Mouse (Mus musculus) kidney, postnatal 0 days (tissue): Measurements from ENCODE around the gene Oxct1. TPM values are rescaled to one million over a fixed set of nuclear protein-coding genes. Genes with fewer than 3 reads are reported as not detected.

Experiments used
- ATAC-seq: fragments of 200-750 bp; cut with Nextera tagmentation; replicated peaks from 2 replicates; pipeline ENCODE4 v1.8.0; 2017; ENCODE audit warnings: low read depth, moderate number of reproducible peaks, moderate TSS enrichment, moderate library complexity; ENCODE audit not compliant: low FRiP score
- DNase-seq: peaks from one replicate; pipeline ENCODE4 v3.0.0-alpha.2; 2016; ENCODE audit warnings: low spot score
- H3K27ac ChIP-seq: fragments of 300-500 bp; sonication (generic); 2 replicates; pipeline ENCODE4 v1.5.1; 2014; ENCODE audit warnings: mild to moderate bottlenecking
- H3K27me3 ChIP-seq: fragments of 300-500 bp; sonication (generic); 2 replicates; pipeline ENCODE4 v1.6.1; 2014; ENCODE audit warnings: low read length, mixed read lengths; ENCODE audit not compliant: insufficient read depth
- H3K36me3 ChIP-seq: fragments of 300-500 bp; sonication (generic); 2 replicates; pipeline ENCODE4 v1.6.1; 2014; ENCODE audit warnings: low read length, mixed read lengths; ENCODE audit not compliant: insufficient read depth
- H3K4me1 ChIP-seq: fragments of 300-500 bp; sonication (generic); replicated peaks from 2 replicates; pipeline ENCODE4 v1.6.1; 2014; ENCODE audit warnings: antibody characterized with exemption, low read length, mixed read lengths; ENCODE audit not compliant: insufficient read depth
- H3K4me2 ChIP-seq: fragments of 300-500 bp; sonication (generic); 2 replicates; pipeline ENCODE4 v1.6.1; 2014; ENCODE audit warnings: mild to moderate bottlenecking, low read length, moderate library complexity, mixed read lengths
- H3K4me3 ChIP-seq: fragments of 300-500 bp; sonication (generic); replicated peaks from 2 replicates; pipeline ENCODE4 v1.5.1; 2014; ENCODE audit warnings: low read depth, low read length
- H3K9ac ChIP-seq: fragments of 300-500 bp; sonication (generic); 2 replicates; pipeline ENCODE4 v1.6.1; 2014; ENCODE audit warnings: low read depth, low read length
- H3K9me3 ChIP-seq: fragments of 300-500 bp; sonication (generic); replicated peaks from 2 replicates; pipeline ENCODE4 v1.6.1; 2016; ENCODE audit warnings: low read length, inconsistent platforms, mixed read lengths
- CTCF ChIP-seq: IDR thresholded peaks from 2 replicates; pipeline ENCODE4 v1.5.1; 2016; ENCODE audit warnings: antibody characterized with exemption, low read depth, mild to moderate bottlenecking, moderate library complexity
- WGBS: fragments of 180-500 bp; shearing (Covaris S2); extraction: QIAGEN DNeasy Blood & Tissue Kit; methylation state at CpG from one replicate; pipeline ENCODE4 v1.1.7; 2014; 5-methylcytosine and 5-hydroxymethylcytosine counted together
- polyA plus RNA-seq: library from polyadenylated mRNA; unstranded; fragments of >200 nt; fragmentation: Nextera tagmentation; extraction: Ambion mirVana; gene quantifications from 2 replicates; pipeline ENCODE4 v1.2.1, GENCODE M21; 2015

Oxct1 gene
- polyA plus RNA-seq, 1 experiment from 2014 or later = 403 TPM

GRCm38 (mm10) chr15:4171600-4171999, 145.4 kb downstream of the Oxct1 start:
- ATAC-seq = no peak
- DNase-seq = no peak
- H3K36me3 ChIP-seq = no peaks in the 10 kb centered on the region
- 70% methylated on average over 2 of the region's 2 CpGs for WGBS
- no peaks in the 10 kb centered on the region for H3K4me1 ChIP-seq
- no peak for TF ChIP-seq CTCF
- H3K27me3 ChIP-seq = no peaks in the 10 kb centered on the region
- H3K4me2 ChIP-seq = no peak overlapping the region
- H3K27ac ChIP-seq = no peak overlapping the region
- peaks cover 3% of the 10 kb centered on the region for H3K9me3 ChIP-seq
- no peak overlapping the region for H3K4me3 ChIP-seq
- no peak overlapping the region for H3K9ac ChIP-seq

- no peak for ATAC-seq
- Histone ChIP-seq H3K27ac (no peak overlapping the region), H3K9ac (no peak overlapping the region), H3K27me3 (no peaks in the 10 kb centered on the region), H3K36me3 (no peaks in the 10 kb centered on the region), H3K4me2 (no peak overlapping the region), H3K9me3 (no peaks in the 10 kb centered on the region), H3K4me1 (no peaks in the 10 kb centered on the region), H3K4me3 (no peak overlapping the region)
- TF ChIP-seq CTCF = no peak
- DNase-seq = no peak
Measured at GRCm38 (mm10) chr15:4197913-4198312, 171.7 kb downstream of the Oxct1 start.

Other genes starting within 250 kb of the Oxct1 start
- gene Fbxo4, start 46.8 kb upstream of the Oxct1 start, polyA plus RNA-seq = 17.1 and 18.0 TPM in 2 replicates
- gene AW549877, start 30.6 kb upstream of the Oxct1 start, polyA plus RNA-seq = 32.4 and 33.1 TPM in 2 replicates